8 mouse cellular contexts compared by ENCODE assay signal in genomic region chr7:132600026-132600425, GRCm38 (mm10). TPM values are rescaled to one million over a fixed set of nuclear protein-coding genes. Genes with fewer than 3 reads are reported as not detected.
DNase-seq lines count a peak whose midpoint lies in the region; ATAC-seq lines count a peak whose summit lies in the region.

No protein-coding gene starts in this region.

- no peak for DNase-seq in lung, adult 18-20 months
- no peak for DNase-seq in limb, embryonic 10.5 days (ENCODE audit: low spot score)
- DNase-seq in gastrocnemius, adult 8-10 months (ENCODE audit: low spot score in 2 of 2): no peak
- no peak for DNase-seq in right cerebral cortex, postnatal 25 days
- no peak for DNase-seq in adrenal gland, adult 8-10 months

- H3K9ac ChIP-seq in lung, embryonic 16.5 days (ENCODE audit: low read length): no peak overlapping the region
- H3K9ac ChIP-seq in embryonic facial prominence, embryonic 13.5 days: 0 out of 2 replicates have a peak overlapping the region, but pooled peaks have one; percentile 36
- H3K9ac ChIP-seq in stomach, embryonic 14.5 days (replicated peaks; ENCODE audit: low read depth, low read length): no peak overlapping the region

- peaks cover 83% of the 10 kb centered on the region for H3K27me3 ChIP-seq in lung, embryonic 16.5 days (ENCODE audit: control insufficient read depth, insufficient read depth, low read depth, low read length)
- H3K27me3 ChIP-seq in embryonic facial prominence, embryonic 13.5 days: peaks cover 98% of the 10 kb centered on the region
- peaks cover 99% of the 10 kb centered on the region for H3K27me3 ChIP-seq in limb, embryonic 10.5 days (ENCODE audit: low read depth, poor library complexity, severe bottlenecking)
- peaks cover 71% of the 10 kb centered on the region for H3K27me3 ChIP-seq in stomach, embryonic 14.5 days (ENCODE audit: control insufficient read depth, insufficient read depth, low read length)

- ATAC-seq in lung, embryonic 16.5 days (ENCODE audit: low read depth): peak; percentile 22; the same call in 1 of the 2 replicates
- no peak for ATAC-seq in embryonic facial prominence, embryonic 13.5 days (ENCODE audit: insufficient number of reproducible peaks, insufficient read depth, low FRiP score, low TSS enrichment, low read depth)
- ATAC-seq in stomach, embryonic 14.5 days (ENCODE audit: insufficient number of reproducible peaks, insufficient read depth, low FRiP score, low read depth): no peak

- peak overlapping the region; percentile 63 for H3K4me2 ChIP-seq in lung, embryonic 16.5 days (ENCODE audit: low read depth, low read length)
- peak overlapping the region; percentile 82 for H3K4me2 ChIP-seq in embryonic facial prominence, embryonic 13.5 days
- peak overlapping the region; percentile 58 for H3K4me2 ChIP-seq in stomach, embryonic 14.5 days (replicated peaks; ENCODE audit: low read depth, low read length)

- H3K27ac ChIP-seq in lung, embryonic 16.5 days (ENCODE audit: low read length): no peak overlapping the region
- H3K27ac ChIP-seq in embryonic facial prominence, embryonic 13.5 days: no peak overlapping the region
- no peak overlapping the region for H3K27ac ChIP-seq in limb, embryonic 10.5 days
- H3K27ac ChIP-seq in stomach, embryonic 14.5 days (ENCODE audit: low read length): no peak overlapping the region

- WGBS in lung, embryonic 16.5 days: 2% methylated on average over 9 of the region's 9 CpGs
- WGBS in embryonic facial prominence, embryonic 13.5 days: 2% methylated on average over 9 of the region's 9 CpGs
- WGBS in limb, embryonic 10.5 days: 3% methylated on average over 9 of the region's 9 CpGs
- 2% methylated on average over 9 of the region's 9 CpGs for WGBS in stomach, embryonic 14.5 days

- peaks cover 19% of the 10 kb centered on the region for H3K4me1 ChIP-seq in lung, embryonic 16.5 days (replicated peaks; ENCODE audit: control insufficient read depth, insufficient read depth, low read length)
- peaks cover 35% of the 10 kb centered on the region for H3K4me1 ChIP-seq in embryonic facial prominence, embryonic 13.5 days
- peaks cover 42% of the 10 kb centered on the region for H3K4me1 ChIP-seq in limb, embryonic 10.5 days
- H3K4me1 ChIP-seq in stomach, embryonic 14.5 days (ENCODE audit: control insufficient read depth, insufficient read depth, low read length): 0 out of 2 replicates have a peak, but pooled peaks cover 13% of the 10 kb centered on the region

- no peaks in the 10 kb centered on the region for H3K9me3 ChIP-seq in lung, embryonic 16.5 days (ENCODE audit: control insufficient read depth, low read length)
- H3K9me3 ChIP-seq in embryonic facial prominence, embryonic 13.5 days: no peaks in the 10 kb centered on the region
- no peaks in the 10 kb centered on the region for H3K9me3 ChIP-seq in limb, embryonic 10.5 days (replicated peaks)
- H3K9me3 ChIP-seq in stomach, embryonic 14.5 days (ENCODE audit: control insufficient read depth, low read depth, low read length): no peaks in the 10 kb centered on the region

- no peaks in the 10 kb centered on the region for H3K36me3 ChIP-seq in lung, embryonic 16.5 days (ENCODE audit: control insufficient read depth, insufficient read depth, low read length)
- H3K36me3 ChIP-seq in embryonic facial prominence, embryonic 13.5 days: no peaks in the 10 kb centered on the region
- H3K36me3 ChIP-seq in limb, embryonic 10.5 days: no peaks in the 10 kb centered on the region
- H3K36me3 ChIP-seq in stomach, embryonic 14.5 days (ENCODE audit: control insufficient read depth, insufficient read depth, low read length): no peaks in the 10 kb centered on the region

- peak overlapping the region; percentile 42 for H3K4me3 ChIP-seq in lung, embryonic 16.5 days (ENCODE audit: low read length)
- peak overlapping the region; percentile 44 for H3K4me3 ChIP-seq in embryonic facial prominence, embryonic 13.5 days
- H3K4me3 ChIP-seq in limb, embryonic 10.5 days: peak overlapping the region; percentile 55
- peak overlapping the region; percentile 29 for H3K4me3 ChIP-seq in stomach, embryonic 14.5 days (ENCODE audit: low read depth, low read length)

RNA-seq across cellular contexts. Expression of gene Nkx1-2, which starts 0.6 kb away (rescaled TPM):
- polyA plus RNA-seq in lung, embryonic 16.5 days (2015; fragmentation: Nextera tagmentation; extraction: Ambion mirVana): not detected in 2 replicates
- polyA plus RNA-seq in embryonic facial prominence, embryonic 13.5 days (2015; fragmentation: Nextera tagmentation; extraction: Ambion mirVana): not detected in 2 replicates
- polyA plus RNA-seq in limb, embryonic 10.5 days (2016; fragmentation: Nextera tagmentation; extraction: Ambion mirVana): 0.09 TPM in 1 of 2 replicates, not detected in the other
- not detected in 2 replicates for polyA plus RNA-seq in stomach, embryonic 14.5 days (2014; fragmentation: Nextera tagmentation; extraction: Ambion mirVana)
- not detected for total RNA-seq in gastrocnemius, adult 8-10 months (2022)
- total RNA-seq in adrenal gland, adult 8-10 months (2022): not detected

RNA-seq across cellular contexts. Expression of gene Lhpp, which starts 10.4 kb away (rescaled TPM):
- 15.9 and 18.8 TPM in 2 replicates for polyA plus RNA-seq in lung, embryonic 16.5 days (2015; fragmentation: Nextera tagmentation; extraction: Ambion mirVana)
- 17.5 and 19.9 TPM in 2 replicates for polyA plus RNA-seq in embryonic facial prominence, embryonic 13.5 days (2015; fragmentation: Nextera tagmentation; extraction: Ambion mirVana)
- polyA plus RNA-seq in limb, embryonic 10.5 days (2016; fragmentation: Nextera tagmentation; extraction: Ambion mirVana): 20.1 and 28.0 TPM in 2 replicates
- 15.3 and 19.2 TPM in 2 replicates for polyA plus RNA-seq in stomach, embryonic 14.5 days (2014; fragmentation: Nextera tagmentation; extraction: Ambion mirVana)
- 10 to 100 TPM; 12.5 to 17.2 (median 14.5) TPM for total RNA-seq in gastrocnemius, adult 8-10 months (2022)
- 10 to 100 TPM; 26.7 to 38.0 (median 29.8) TPM for total RNA-seq in adrenal gland, adult 8-10 months (2022)

RNA-seq across cellular contexts. Expression of gene Oat, which starts 23.8 kb away (rescaled TPM):
- 286 and 290 TPM in 2 replicates for polyA plus RNA-seq in lung, embryonic 16.5 days (2015; fragmentation: Nextera tagmentation; extraction: Ambion mirVana)
- 175 and 200 TPM in 2 replicates for polyA plus RNA-seq in embryonic facial prominence, embryonic 13.5 days (2015; fragmentation: Nextera tagmentation; extraction: Ambion mirVana)
- 126 TPM in 2 replicates for polyA plus RNA-seq in limb, embryonic 10.5 days (2016; fragmentation: Nextera tagmentation; extraction: Ambion mirVana)
- polyA plus RNA-seq in stomach, embryonic 14.5 days (2014; fragmentation: Nextera tagmentation; extraction: Ambion mirVana): 207 and 232 TPM in 2 replicates
- 100 to 1,000 TPM; 147 to 208 (median 171) TPM for total RNA-seq in gastrocnemius, adult 8-10 months (2022)
- 100 to 1,000 TPM; 140 to 156 (median 148) TPM for total RNA-seq in adrenal gland, adult 8-10 months (2022)
